Mouse (Mus musculus): ENCODE data around the gene Rem2.

GRCm38 (mm10) chr14:54479451-54479920 is 3.6 kb downstream of the Rem2 start:
- TF ChIP-seq EP300 (IDR thresholded peaks at IDR 0.05; ENCODE audit: insufficient read depth, low read depth, low read length): no peak
- TF ChIP-seq POLR2A (IDR thresholded peaks at IDR 0.05; ENCODE audit: insufficient read depth, low read length): no peak
- TF ChIP-seq CTCF (IDR thresholded peaks at IDR 0.05; ENCODE audit: low read depth, low read length): no peak
